Mouse (Mus musculus) hindbrain, postnatal 0 days (tissue): ENCODE measurements around the gene Cnbd2. TPM values are rescaled to one million over a fixed set of nuclear protein-coding genes. Genes with fewer than 3 reads are reported as not detected.

Experiments
- ATAC-seq: fragments of 200-750 bp; cut with Nextera tagmentation; 2 replicates; pipeline ENCODE4 v1.8.0; 2017; ENCODE audit warnings: mild to moderate bottlenecking, moderate TSS enrichment, moderate library complexity
- DNase-seq: peaks from one replicate; pipeline ENCODE4 v3.0.0-alpha.2; 2015; ENCODE audit warnings: low spot score
- H3K27ac ChIP-seq: fragments of 300-500 bp; sonication (generic); 2 replicates; pipeline ENCODE4 v1.5.1; 2014; ENCODE audit warnings: mild to moderate bottlenecking
- H3K27me3 ChIP-seq: fragments of 300-500 bp; sonication (generic); 2 replicates; pipeline ENCODE4 v1.6.1; 2014; ENCODE audit warnings: low read length, mixed read lengths; ENCODE audit not compliant: insufficient read depth
- H3K36me3 ChIP-seq: fragments of 300-500 bp; sonication (generic); 2 replicates; pipeline ENCODE4 v1.6.1; 2014; ENCODE audit warnings: low read length, mixed read lengths; ENCODE audit not compliant: insufficient read depth
- H3K4me1 ChIP-seq: fragments of 300-500 bp; sonication (generic); 2 replicates; pipeline ENCODE4 v1.6.1; 2014; ENCODE audit warnings: antibody characterized with exemption, low read length, mixed read lengths; ENCODE audit not compliant: insufficient read depth
- H3K4me2 ChIP-seq: fragments of 300-500 bp; sonication (generic); 2 replicates; pipeline ENCODE4 v1.6.1; 2014; ENCODE audit warnings: low read depth, mild to moderate bottlenecking, low read length, moderate library complexity, mixed read lengths
- H3K4me3 ChIP-seq: fragments of 300-500 bp; sonication (generic); 2 replicates; pipeline ENCODE4 v1.5.1; 2014; ENCODE audit warnings: low read length
- H3K9ac ChIP-seq: fragments of 300-500 bp; sonication (generic); replicated peaks from 2 replicates; pipeline ENCODE4 v1.6.1; 2014; ENCODE audit warnings: mild to moderate bottlenecking, low read length, moderate library complexity, mixed read lengths
- H3K9me3 ChIP-seq: fragments of 300-500 bp; sonication (generic); 2 replicates; pipeline ENCODE4 v1.6.1; 2016; ENCODE audit warnings: low read length, mixed read lengths
- CTCF ChIP-seq: IDR thresholded peaks from 2 replicates; pipeline ENCODE4 v1.5.1; 2016; ENCODE audit warnings: antibody characterized with exemption, control low read depth, low read depth
- WGBS: fragments of 180-500 bp; shearing (Covaris S2); extraction: QIAGEN DNeasy Blood & Tissue Kit; methylation state at CpG from one replicate; pipeline ENCODE4 v1.1.7; 2014; 5-methylcytosine and 5-hydroxymethylcytosine counted together
- polyA plus RNA-seq: library from polyadenylated mRNA; unstranded; fragments of >200 nt; fragmentation: Nextera tagmentation; extraction: Ambion mirVana; gene quantifications from 2 replicates; pipeline ENCODE4 v1.2.1, GENCODE M21; 2015
- total RNA-seq: library from RNA; depleted of rRNA; stranded (reverse); fragments of >200 nt; gene quantifications from 2 replicates; pipeline ENCODE4 v1.2.3, GENCODE M21; 2014

Gene Cnbd2
- total and polyA plus RNA-seq, 2 experiments from 2014 or later, result 1.7 to 7.9 TPM

- Histone ChIP-seq H3K4me3 (no peak overlapping the region), H3K9ac (no peak overlapping the region), H3K4me1 (no peaks in the 10 kb centered on the region), H3K27me3 (no peaks in the 10 kb centered on the region), H3K9me3 (no peaks in the 10 kb centered on the region), H3K4me2 (no peak overlapping the region), H3K36me3 (peaks cover 4% of the 10 kb centered on the region; the same call in 1 of the 2 replicates), H3K27ac (no peak overlapping the region)
- WGBS, result 95% methylated on average over 5 of the region's 5 CpGs
- no peak for TF ChIP-seq CTCF
- DNase-seq, result no peak
- ATAC-seq, result no peak
These were observed 1.6 kb upstream of the Cnbd2 start for GRCm38 (mm10) chr2:156310455-156310854.

- Histone ChIP-seq H3K9me3 (no peaks in the 10 kb centered on the region), H3K4me3 (peak overlapping the region; percentile 78; the same call in 1 of the 2 replicates), H3K4me2 (peak overlapping the region; percentile 79; the same call in 1 of the 2 replicates), H3K27ac (no peak overlapping the region), H3K27me3 (no peaks in the 10 kb centered on the region), H3K36me3 (0 out of 2 replicates have a peak, but pooled peaks cover 4% of the 10 kb centered on the region), H3K4me1 (no peaks in the 10 kb centered on the region), H3K9ac (no peak overlapping the region)
- ATAC-seq (no peak), DNase-seq (no peak)
- no peak for TF ChIP-seq CTCF
- 93% methylated on average over 5 of the region's 5 CpGs for WGBS
These were observed 1.2 kb upstream of the Cnbd2 start for GRCm38 (mm10) chr2:156310945-156311344.

GRCm38 (mm10) chr2:156311441-156311840, 658 bp upstream of the Cnbd2 start:
- peak; percentile 1; the same call in 1 of the 2 replicates for ATAC-seq
- Histone ChIP-seq H3K27ac (peak overlapping the region; percentile 98), H3K4me3 (peak overlapping the region; percentile 78), H3K36me3 (0 out of 2 replicates have a peak, but pooled peaks cover 4% of the 10 kb centered on the region), H3K4me1 (no peaks in the 10 kb centered on the region), H3K9me3 (no peaks in the 10 kb centered on the region), H3K4me2 (peak overlapping the region; percentile 79), H3K9ac (peak overlapping the region; percentile 86), H3K27me3 (no peaks in the 10 kb centered on the region)
- TF ChIP-seq CTCF, result no peak
- DNase-seq, result peak; percentile 31
- WGBS, result 18% methylated on average over 8 of the region's 8 CpGs

DNA sequence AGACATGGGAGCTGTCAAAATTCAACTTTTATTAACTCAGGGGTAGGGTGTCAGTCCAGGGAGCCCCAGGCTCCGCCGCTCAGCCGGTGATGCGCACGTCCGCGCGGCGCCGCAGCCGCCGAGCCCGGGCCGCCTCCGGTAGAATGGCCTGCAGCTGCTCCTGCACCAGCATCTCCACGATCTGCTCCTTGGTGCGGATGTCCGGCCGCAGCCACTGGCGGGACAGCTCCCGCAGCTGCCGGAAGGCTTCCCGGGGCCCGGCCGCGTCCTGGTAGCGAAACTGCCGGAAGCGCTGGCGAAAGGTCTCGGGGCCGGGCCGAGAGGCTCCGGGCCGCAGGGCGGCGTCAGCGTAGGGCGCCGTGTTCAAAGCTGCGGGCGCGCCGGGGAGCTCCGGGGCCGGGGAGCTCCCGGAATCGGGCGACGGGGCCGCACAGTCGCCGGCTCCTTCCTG, 233 bp upstream of the Cnbd2 start:
- Histone ChIP-seq H3K4me3 (peak overlapping the region; percentile 78), H3K4me1 (no peaks in the 10 kb centered on the region), H3K9me3 (no peaks in the 10 kb centered on the region), H3K36me3 (0 out of 2 replicates have a peak, but pooled peaks cover 4% of the 10 kb centered on the region), H3K27ac (peak overlapping the region; percentile 98), H3K27me3 (no peaks in the 10 kb centered on the region), H3K9ac (peak overlapping the region; percentile 86), H3K4me2 (peak overlapping the region; percentile 79)
- WGBS, result 2% methylated on average over 53 of the region's 53 CpGs
- ATAC-seq (peak; percentile 76), DNase-seq (no peak)
- no peak for TF ChIP-seq CTCF

DNA sequence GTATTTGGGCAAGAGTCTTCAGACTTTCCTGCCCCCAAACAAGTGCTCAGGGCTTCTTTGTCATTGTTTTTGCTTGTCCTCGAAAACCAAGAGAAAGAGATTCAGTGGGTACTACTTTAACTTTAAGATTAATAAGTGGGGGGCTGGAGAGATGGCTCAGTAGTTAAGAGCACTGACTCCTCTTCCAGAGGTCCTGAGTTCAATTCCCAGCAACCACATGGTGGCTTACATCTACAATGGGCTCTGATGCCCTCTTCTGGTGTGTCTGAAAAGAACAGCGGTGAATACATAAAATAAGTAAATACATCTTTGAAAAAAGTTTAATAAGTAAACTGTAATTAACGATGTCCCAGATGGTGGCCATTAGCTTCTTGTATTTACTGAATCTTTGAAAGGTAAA, 1.1 kb downstream of the Cnbd2 start:
- H3K4me1 ChIP-seq, result no peaks in the 10 kb centered on the region
- DNase-seq (no peak), ATAC-seq (no peak)
- 0 out of 2 replicates have a peak, but pooled peaks have one; percentile 11 for TF ChIP-seq CTCF
- no peaks in the 10 kb centered on the region for H3K36me3 ChIP-seq
- H3K27me3 ChIP-seq, result no peaks in the 10 kb centered on the region
- WGBS, result 54% methylated on average over 3 of the region's 3 CpGs
- H3K27ac ChIP-seq, result peak overlapping the region; percentile 98; the same call in 1 of the 2 replicates
- peak overlapping the region; percentile 86; the same call in 1 of the 2 replicates for H3K9ac ChIP-seq
- no peaks in the 10 kb centered on the region for H3K9me3 ChIP-seq
- H3K4me2 ChIP-seq, result peak overlapping the region; percentile 79
- peak overlapping the region; percentile 78 for H3K4me3 ChIP-seq

GRCm38 (mm10) chr2:156314811-156315210, 2.7 kb downstream of the Cnbd2 start:
- H3K4me2 ChIP-seq, result no peak overlapping the region
- no peak overlapping the region for H3K27ac ChIP-seq
- no peak overlapping the region for H3K9ac ChIP-seq
- ATAC-seq (no peak), DNase-seq (no peak)
- no peak overlapping the region for H3K4me3 ChIP-seq
- WGBS, result 95% methylated on average over 6 of the region's 6 CpGs
- no peaks in the 10 kb centered on the region for H3K9me3 ChIP-seq
- no peaks in the 10 kb centered on the region for H3K36me3 ChIP-seq
- no peaks in the 10 kb centered on the region for H3K4me1 ChIP-seq
- no peaks in the 10 kb centered on the region for H3K27me3 ChIP-seq
- TF ChIP-seq CTCF, result no peak

DNA sequence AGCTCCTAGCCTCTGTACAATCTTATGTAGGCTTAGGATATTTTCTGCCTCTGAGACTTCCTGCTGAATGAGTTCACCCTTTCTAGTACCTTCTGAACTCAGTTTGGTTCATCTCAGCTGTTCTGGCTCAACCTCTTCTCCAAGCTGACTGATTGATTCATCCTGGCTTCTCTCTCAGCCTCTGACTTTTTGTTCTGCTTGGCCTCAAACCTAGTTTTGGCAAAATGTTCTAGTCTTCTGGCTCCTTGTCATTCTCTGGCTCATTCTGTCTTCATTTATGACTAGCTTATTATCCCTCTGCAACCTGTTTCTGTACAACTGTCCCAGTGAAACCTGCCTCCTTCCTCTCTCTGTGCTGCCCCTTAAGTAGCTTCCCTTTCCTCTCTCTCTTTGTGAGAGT, 6.4 kb downstream of the Cnbd2 start:
- H3K9ac ChIP-seq, result no peak overlapping the region
- ATAC-seq (no peak), DNase-seq (no peak)
- no peaks in the 10 kb centered on the region for H3K4me1 ChIP-seq
- TF ChIP-seq CTCF, result no peak
- H3K36me3 ChIP-seq, result no peaks in the 10 kb centered on the region
- H3K9me3 ChIP-seq, result no peaks in the 10 kb centered on the region
- no peak overlapping the region for H3K27ac ChIP-seq
- no peaks in the 10 kb centered on the region for H3K27me3 ChIP-seq
- H3K4me3 ChIP-seq, result no peak overlapping the region
- H3K4me2 ChIP-seq, result no peak overlapping the region
